In the genomic region with DNA sequence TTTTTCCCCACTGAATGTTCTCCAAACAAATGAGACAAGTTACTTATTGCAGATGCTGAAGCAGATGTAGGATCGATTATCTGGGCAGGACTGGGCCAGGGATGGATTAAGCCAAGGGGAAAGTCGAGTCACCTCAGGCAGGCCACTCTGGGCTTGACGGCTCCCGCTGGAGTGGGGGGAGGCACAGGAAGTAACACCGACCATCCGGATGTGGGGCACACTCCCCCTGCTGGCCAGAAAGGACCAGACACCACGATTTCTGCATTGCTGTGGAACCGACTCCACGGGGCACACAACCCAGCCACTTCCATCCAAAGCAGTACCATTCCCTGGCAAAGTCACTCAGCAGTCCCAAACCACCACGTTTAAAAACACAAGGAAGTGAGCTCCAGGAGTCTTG, we compare ENCODE assay signal across 8 mouse cellular contexts. TPM values are rescaled to one million over a fixed set of nuclear protein-coding genes. Genes with fewer than 3 reads are reported as not detected.
A peak's percentile ranks its signal among the peaks of the same experiment; 100 is the strongest.
DNase-seq lines count a peak whose midpoint lies in the region; ATAC-seq lines count a peak whose summit lies in the region.

No protein-coding gene starts in this region.

- 0 out of 2 replicates have a peak, but pooled peaks have one; percentile 26 for ATAC-seq in cerebellum, adult (ENCODE audit: insufficient number of reproducible peaks, low FRiP score, low TSS enrichment)
- ATAC-seq in frontal cortex, adult (ENCODE audit: low TSS enrichment) = peak; percentile 64; the same call in 1 of the 2 replicates

- DNase-seq in cerebellum, adult 11-12 months = no peak
- peak; percentile 16 for DNase-seq in urinary bladder, postnatal 25 days (ENCODE audit: low spot score)
- no peak for DNase-seq in urinary bladder, adult 2 months (ENCODE audit: low spot score)
- DNase-seq in layer of hippocampus, adult 9-11 months = peak; percentile 25
- peak; percentile 57 for DNase-seq in mesoderm, embryonic 11.5 days (ENCODE audit: low read depth, low spot score)
- no peak for DNase-seq in yolk sac, embryonic 10.5 days (ENCODE audit: low spot score)

RNA-seq across cellular contexts. Expression of a gene that starts 24.3 kb away (rescaled TPM):
- 0.88 and 1.1 TPM in 2 replicates for polyA plus RNA-seq in urinary bladder, adult 2 months (2012; rRNA removed)

Comparison
In these comparisons a context has a peak if more than half of its experiments do, and no peak if none do; other contexts are left out.
1. DNase-seq: peak in urinary bladder, postnatal 25 days (single experiment), layer of hippocampus, adult 9-11 months (single experiment) and mesoderm, embryonic 11.5 days (single experiment); none in cerebellum, adult 11-12 months (single experiment), urinary bladder, adult 2 months (single experiment) and yolk sac, embryonic 10.5 days (single experiment).